Mouse (Mus musculus): ENCODE results near the gene Bod1.

GRCm38 (mm10) chr11:31617236-31617635, 54.4 kb downstream of the Bod1 start:
- TF ChIP-seq POLR2A (IDR thresholded peaks at IDR 0.05; ENCODE audit: extremely low read depth, insufficient read depth, low read length) (no peak), CTCF (IDR thresholded peaks at IDR 0.05; ENCODE audit: low read depth, low read length) (no peak)
